Comparison of ENCODE assay signal across 8 mouse cellular contexts in genomic region chr1:59912413-59913157, GRCm38 (mm10). TPM values are rescaled to one million over a fixed set of nuclear protein-coding genes. Genes with fewer than 3 reads are reported as not detected.
A peak's percentile ranks its signal among the peaks of the same experiment; 100 is the strongest.
DNase-seq lines count a peak whose midpoint lies in the region; ATAC-seq lines count a peak whose summit lies in the region.

TSS of gene Fam117b (plus strand) at chr1:59913006.

- no peaks in the 10 kb centered on the region for H3K27me3 ChIP-seq in heart, embryonic 10.5 days (ENCODE audit: insufficient read depth, poor library complexity, severe bottlenecking)
- no peaks in the 10 kb centered on the region for H3K27me3 ChIP-seq in kidney, embryonic 15.5 days

- H3K36me3 ChIP-seq in heart, embryonic 10.5 days, result no peaks in the 10 kb centered on the region
- H3K36me3 ChIP-seq in kidney, embryonic 15.5 days, result no peaks in the 10 kb centered on the region

- H3K4me1 ChIP-seq in heart, embryonic 10.5 days, result peaks cover 22% of the 10 kb centered on the region
- peaks cover 27% of the 10 kb centered on the region for H3K4me1 ChIP-seq in kidney, embryonic 15.5 days

- peak within 1 kb of the TSS; percentile 72 for H3K4me2 ChIP-seq in kidney, embryonic 15.5 days

- peak; percentile 97 to 98 for DNase-seq in B cell, adult 2 months
- peak; percentile 99 for DNase-seq in brain, adult 2 months (ENCODE audit: low read depth, low spot score)
- peak; percentile 99 for DNase-seq in heart, embryonic 10.5 days (ENCODE audit: low spot score)
- DNase-seq in liver, result peak; percentile 99
- peak; percentile 98 to 99 for DNase-seq in spleen, postnatal 4 days (ENCODE audit: low spot score in 2 of 2)

- H3K9me3 ChIP-seq in heart, embryonic 10.5 days, result no peaks in the 10 kb centered on the region
- no peaks in the 10 kb centered on the region for H3K9me3 ChIP-seq in kidney, embryonic 15.5 days (replicated peaks)

- peak; percentile 99 for ATAC-seq in erythroblast, adult 5-6 weeks (replicated peaks; ENCODE audit: low FRiP score, poor library complexity, severe bottlenecking)
- peak; percentile 97 for ATAC-seq in kidney, embryonic 15.5 days (replicated peaks; ENCODE audit: low FRiP score)
- peak; percentile 93 for ATAC-seq in monocyte, adult 5-6 weeks (replicated peaks; ENCODE audit: insufficient number of reproducible peaks, low FRiP score, low TSS enrichment, poor library complexity, severe bottlenecking)

- under 1% methylated on average over 72 of the region's 72 CpGs for WGBS in heart, embryonic 10.5 days
- under 1% methylated on average over 72 of the region's 72 CpGs for WGBS in kidney, embryonic 15.5 days

- H3K4me3 ChIP-seq in heart, embryonic 10.5 days, result peak within 1 kb of the TSS; percentile 99
- H3K4me3 ChIP-seq in kidney, embryonic 15.5 days (replicated peaks), result peak within 1 kb of the TSS; percentile 98

- peak within 1 kb of the TSS; percentile 98 for H3K9ac ChIP-seq in kidney, embryonic 15.5 days

- peak within 1 kb of the TSS; percentile 98 for H3K27ac ChIP-seq in heart, embryonic 10.5 days
- H3K27ac ChIP-seq in kidney, embryonic 15.5 days, result peak within 1 kb of the TSS; percentile 95

RNA-seq across cellular contexts. Expression of gene Fam117b, which starts in this region (rescaled TPM):
- 7.3 and 9.4 TPM in 2 replicates for total RNA-seq in erythroblast, adult 5-6 weeks (2015; ENCODE audit: low replicate concordance)
- total RNA-seq in erythroblast, adult 5-6 weeks (2017; ENCODE audit: low replicate concordance), result 7.8 and 8.9 TPM in 2 replicates
- polyA plus RNA-seq in heart, embryonic 10.5 days (2016; fragmentation: Nextera tagmentation; extraction: Ambion mirVana), result 4.6 and 6.7 TPM in 2 replicates
- 12.1 TPM in 2 replicates for polyA plus RNA-seq in kidney, embryonic 15.5 days (2015; fragmentation: Nextera tagmentation; extraction: Ambion mirVana)
- 58.6 to 81.1 TPM (median 75.3 TPM) in 3 replicates for total RNA-seq in monocyte, adult 5-6 weeks (2017)

Comparison
In these comparisons a context has a peak if more than half of its experiments do, and no peak if none do; other contexts are left out.
1. Peak in every context shown above with its lines: DNase-seq, ATAC-seq, H3K4me3 ChIP-seq and H3K27ac ChIP-seq.